Mouse (Mus musculus) bone marrow, adult 2 months (tissue): ENCODE results near the gene Rarb.

Experiments
- CTCF ChIP-seq: fragments of 200-500 bp; IDR thresholded peaks from 2 replicates; pipeline ENCODE4 v1.5.1; 2011; ENCODE audit warnings: low read length, control low read depth; ENCODE audit not compliant: control insufficient read depth, insufficient read depth
- POLR2A ChIP-seq: fragments of 200-500 bp; IDR thresholded peaks from 2 replicates; pipeline ENCODE4 v1.6.1; 2011; ENCODE audit warnings: low read depth, mild to moderate bottlenecking, control low read depth, low read length, borderline replicate concordance; ENCODE audit not compliant: control insufficient read depth

DNA sequence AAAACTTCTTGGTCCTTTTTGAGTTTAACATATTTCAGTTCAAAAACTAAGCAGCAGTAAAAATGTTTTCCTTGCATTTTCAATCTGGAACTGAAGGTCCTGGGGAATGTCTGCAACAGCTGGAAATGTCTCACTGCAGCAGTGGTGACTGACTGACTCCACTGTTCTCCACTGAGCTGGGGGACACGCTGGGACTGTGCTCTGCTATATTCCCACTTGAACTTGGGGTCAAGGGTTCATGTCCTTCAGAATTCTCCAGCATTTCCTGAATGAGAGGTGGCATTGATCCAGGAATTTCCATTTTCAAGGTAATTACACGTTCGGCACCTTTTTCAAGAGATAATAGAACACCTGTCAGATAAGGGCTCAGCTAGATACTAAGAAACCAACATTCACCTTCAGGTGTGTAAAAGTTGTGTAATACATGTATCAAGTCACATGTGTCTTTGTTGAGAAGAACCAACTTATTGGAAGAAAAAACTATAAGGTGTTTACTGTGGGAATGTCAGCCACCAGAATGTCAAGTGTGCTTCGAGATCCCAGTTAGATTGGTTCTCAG, 386.9 kb downstream of the Rarb start:
- TF ChIP-seq CTCF = no peak
- TF ChIP-seq POLR2A = no peak
